Mouse (Mus musculus) cerebellum, postnatal 14 days (tissue): ENCODE measurements around the gene Gm49398.

Experiments used
- DNase-seq, 2 experiments: peaks; one replicate each; pipeline ENCODE4 v3.0.0; 2021; ENCODE audit warnings: mixed read lengths in 2 of 2

The Gm49398 gene

DNA sequence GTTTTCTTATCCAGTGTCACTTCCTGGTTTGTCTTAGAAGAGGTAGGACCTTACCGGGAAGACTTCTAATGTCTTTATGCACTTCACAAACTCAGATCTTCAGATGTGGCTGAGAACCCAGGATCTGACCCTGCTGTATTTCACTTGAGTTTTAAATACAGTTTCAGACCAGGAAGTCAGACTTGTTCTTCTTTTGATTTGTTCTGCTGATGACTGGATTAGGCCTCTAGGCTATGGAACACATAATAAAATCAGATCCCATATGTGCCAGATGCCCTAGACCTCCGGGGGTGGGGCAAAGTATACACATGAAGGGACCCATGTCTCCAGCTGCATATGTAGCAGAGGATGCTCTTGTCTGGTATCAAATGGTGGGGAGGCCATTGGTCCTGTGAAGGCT lies at the start of gene Gm49398:
Gene Gm49398, minus strand, starts transcription at position 101 of the 400 bp plus-strand sequence.
- DNase-seq = no peak

GRCm38 (mm10) chr13:61255258-61255657 lies 33.4 kb downstream of the Gm49398 start, which contains the start of gene Cts8:
Gene Cts8 (minus strand): TSS chr13:61255358.
- no peak for DNase-seq

DNA sequence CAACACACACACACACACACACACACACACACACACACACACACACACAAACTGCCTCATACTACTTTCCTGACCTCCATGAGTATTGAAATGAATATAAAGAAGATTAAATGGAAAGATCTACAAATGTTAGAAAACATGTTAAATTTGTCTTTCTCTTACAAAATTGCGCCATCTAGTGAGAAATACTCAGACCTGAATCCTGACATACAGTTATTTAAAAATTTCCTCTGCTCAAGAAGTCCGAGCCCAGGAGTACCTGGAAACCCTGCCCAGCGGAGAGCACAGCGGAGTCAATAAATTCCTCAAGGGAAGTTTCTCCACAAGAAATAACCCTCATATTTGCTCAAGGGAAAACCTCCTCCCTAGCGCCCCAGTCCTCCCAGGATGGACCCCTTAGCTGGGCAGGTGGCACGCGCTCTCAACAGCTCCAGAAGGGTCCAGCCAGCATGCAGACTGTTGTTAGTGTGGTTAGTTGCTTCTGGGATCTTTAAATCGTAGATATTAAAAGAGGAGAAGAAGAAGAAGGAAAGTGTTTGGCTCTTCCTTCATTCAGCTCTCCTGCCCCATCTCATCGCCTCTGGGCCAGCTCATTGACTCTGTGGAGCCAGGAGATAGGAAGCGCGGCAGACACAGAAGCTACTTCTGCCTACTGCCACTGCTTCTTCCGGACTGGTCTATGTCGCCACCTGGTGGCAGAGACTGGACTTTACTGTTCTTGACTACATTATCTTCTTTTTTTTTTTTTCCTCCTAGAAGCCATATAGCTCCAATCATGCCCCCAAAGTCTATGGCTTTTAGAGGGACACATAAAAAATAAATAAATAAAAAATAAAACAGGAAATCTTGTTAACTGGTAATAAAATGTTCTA lies 47.3 kb downstream of the Gm49398 start:
- DNase-seq = peak; percentile 2 to 39

GRCm38 (mm10) chr13:61203310-61203709 lies 85.3 kb downstream of the Gm49398 start, which contains the start of gene Cts6:
Gene Cts6 (minus strand): TSS chr13:61203410.
- DNase-seq = no peak
